Mouse (Mus musculus) olfactory bulb, adult 2 months (tissue): Measurements from ENCODE around the gene Rnf44.

ENCODE experiments used
- CTCF ChIP-seq: fragments of 200-500 bp; IDR thresholded peaks from 2 replicates; pipeline ENCODE4 v1.5.1; 2012; ENCODE audit warnings: low read depth, mild to moderate bottlenecking, low read length, moderate library complexity; ENCODE audit not compliant: insufficient read depth
- POLR2A ChIP-seq: fragments of 200-500 bp; IDR thresholded peaks from 2 replicates; pipeline ENCODE4 v1.6.1; 2012; ENCODE audit warnings: mild to moderate bottlenecking, low read depth, low read length, moderate library complexity; ENCODE audit not compliant: insufficient read depth

- TF ChIP-seq CTCF (no peak), POLR2A (no peak)
Measured at GRCm38 (mm10) chr13:54737488-54738212, 43.9 kb upstream of the Rnf44 start.
